Comparison of ENCODE assay signal across 7 mouse cellular contexts in genomic region chr7:5038109-5038732, GRCm38 (mm10). TPM values are rescaled to one million over a fixed set of nuclear protein-coding genes. Genes with fewer than 3 reads are reported as not detected.
DNase-seq lines count a peak whose midpoint lies in the region; ATAC-seq lines count a peak whose summit lies in the region.

Zfp784 (minus strand) TSS chr7:5038446.

- peak within 1 kb of the TSS; percentile 95 for H3K27ac ChIP-seq in embryonic facial prominence, embryonic 12.5 days
- peak within 1 kb of the TSS; percentile 92 for H3K27ac ChIP-seq in limb, embryonic 13.5 days
- peak within 1 kb of the TSS; percentile 97 for H3K27ac ChIP-seq in midbrain, embryonic 16.5 days (ENCODE audit: low read length)

- peak within 1 kb of the TSS; percentile 61 for H3K4me3 ChIP-seq in embryonic facial prominence, embryonic 12.5 days
- H3K4me3 ChIP-seq in limb, embryonic 13.5 days = peak within 1 kb of the TSS; percentile 58
- peak within 1 kb of the TSS; percentile 63 for H3K4me3 ChIP-seq in midbrain, embryonic 16.5 days (ENCODE audit: low read depth, low read length)

- WGBS in embryonic facial prominence, embryonic 12.5 days = under 1% methylated on average over 48 of the region's 48 CpGs
- 1% methylated on average over 47 of the region's 48 CpGs for WGBS in limb, embryonic 13.5 days
- under 1% methylated on average over 48 of the region's 48 CpGs for WGBS in midbrain, embryonic 16.5 days

- H3K4me1 ChIP-seq in embryonic facial prominence, embryonic 12.5 days = peaks cover 6% of the 10 kb centered on the region; the same call in 1 of the 2 replicates
- H3K4me1 ChIP-seq in limb, embryonic 13.5 days = 0 out of 2 replicates have a peak, but pooled peaks cover 2% of the 10 kb centered on the region
- H3K4me1 ChIP-seq in midbrain, embryonic 16.5 days (ENCODE audit: control insufficient read depth, insufficient read depth, low read length) = peaks cover 7% of the 10 kb centered on the region; the same call in 1 of the 2 replicates

- peak within 1 kb of the TSS; percentile 52 for H3K9ac ChIP-seq in embryonic facial prominence, embryonic 12.5 days
- peak within 1 kb of the TSS; percentile 75 for H3K9ac ChIP-seq in limb, embryonic 13.5 days
- H3K9ac ChIP-seq in midbrain, embryonic 16.5 days (ENCODE audit: low read depth, low read length) = peak within 1 kb of the TSS; percentile 76

- ATAC-seq in embryonic facial prominence, embryonic 12.5 days (ENCODE audit: insufficient number of reproducible peaks, insufficient read depth, low FRiP score, low TSS enrichment) = peak; percentile 93
- peak; percentile 96 for ATAC-seq in limb, embryonic 13.5 days (ENCODE audit: low FRiP score, low read depth)
- peak; percentile 95 for ATAC-seq in midbrain, embryonic 16.5 days

- DNase-seq in adrenal gland, postnatal 25 days = peak; percentile 92
- DNase-seq in heart, adult 18-20 months = peak; percentile 96 to 98
- peak; percentile 92 to 94 for DNase-seq in kidney, adult 8-10 months
- peak; percentile 95 for DNase-seq in spleen, postnatal 10 days (ENCODE audit: low spot score in 2 of 2)

- peak within 1 kb of the TSS; percentile 51 for H3K4me2 ChIP-seq in embryonic facial prominence, embryonic 12.5 days (replicated peaks)
- peak within 1 kb of the TSS; percentile 65 for H3K4me2 ChIP-seq in limb, embryonic 13.5 days (replicated peaks)
- peak within 1 kb of the TSS; percentile 63 for H3K4me2 ChIP-seq in midbrain, embryonic 16.5 days (ENCODE audit: low read length)

- peaks cover 35% of the 10 kb centered on the region for H3K36me3 ChIP-seq in embryonic facial prominence, embryonic 12.5 days
- H3K36me3 ChIP-seq in limb, embryonic 13.5 days = peaks cover 50% of the 10 kb centered on the region
- H3K36me3 ChIP-seq in midbrain, embryonic 16.5 days (ENCODE audit: control insufficient read depth, insufficient read depth, low read length) = peaks cover 3% of the 10 kb centered on the region; the same call in 1 of the 2 replicates

- H3K9me3 ChIP-seq in embryonic facial prominence, embryonic 12.5 days = peaks cover 16% of the 10 kb centered on the region; the same call in 1 of the 2 replicates
- peaks cover 23% of the 10 kb centered on the region for H3K9me3 ChIP-seq in limb, embryonic 13.5 days
- H3K9me3 ChIP-seq in midbrain, embryonic 16.5 days (replicated peaks; ENCODE audit: control insufficient read depth, low read length, poor library complexity, severe bottlenecking) = no peaks in the 10 kb centered on the region

- no peaks in the 10 kb centered on the region for H3K27me3 ChIP-seq in embryonic facial prominence, embryonic 12.5 days
- H3K27me3 ChIP-seq in limb, embryonic 13.5 days = no peaks in the 10 kb centered on the region
- H3K27me3 ChIP-seq in midbrain, embryonic 16.5 days (ENCODE audit: control insufficient read depth, insufficient read depth, low read depth, low read length) = no peaks in the 10 kb centered on the region

RNA-seq across cellular contexts. Expression of gene Zfp784, which starts in this region (rescaled TPM):
- 4.7 and 5.5 TPM in 2 replicates for total RNA-seq in adrenal gland, postnatal 25 days (2021)
- polyA plus RNA-seq in embryonic facial prominence, embryonic 12.5 days (2016; fragmentation: Nextera tagmentation; extraction: Ambion mirVana) = 5.4 and 5.7 TPM in 2 replicates
- total RNA-seq in heart, adult 18-20 months (2021) = 1 to 10 TPM; 5.1 to 5.5 TPM
- 7.0 and 7.8 TPM in 2 replicates for polyA plus RNA-seq in limb, embryonic 13.5 days (2015; fragmentation: Nextera tagmentation; extraction: Ambion mirVana)
- polyA plus RNA-seq in midbrain, embryonic 16.5 days (2015; fragmentation: Nextera tagmentation; extraction: Ambion mirVana) = 10.5 and 10.8 TPM in 2 replicates

Comparison
In these comparisons a context has a peak if more than half of its experiments do, and no peak if none do; other contexts are left out.
1. Peak in every context shown above with its lines: DNase-seq, ATAC-seq, H3K4me3 ChIP-seq and H3K27ac ChIP-seq.